Mouse (Mus musculus) R1 (cell line): Measurements from ENCODE around the gene Ttc27.

Source experiments
- DNase-seq: peaks from one replicate; pipeline ENCODE4 v3.0.0-alpha.2; 2018; ENCODE audit warnings: low read depth, low spot score

The Ttc27 gene

GRCm38 (mm10) chr17:74752906-74753627, 35.5 kb downstream of the Ttc27 start:
- no peak for DNase-seq

- no peak for DNase-seq
Observed at GRCm38 (mm10) chr17:74753628-74754104, 36.1 kb downstream of the Ttc27 start.

- DNase-seq = no peak
Observed at GRCm38 (mm10) chr17:74754369-74755118, 37.0 kb downstream of the Ttc27 start.

- peak; percentile 14 for DNase-seq
Observed at GRCm38 (mm10) chr17:74769390-74769811, 51.9 kb downstream of the Ttc27 start.

DNA sequence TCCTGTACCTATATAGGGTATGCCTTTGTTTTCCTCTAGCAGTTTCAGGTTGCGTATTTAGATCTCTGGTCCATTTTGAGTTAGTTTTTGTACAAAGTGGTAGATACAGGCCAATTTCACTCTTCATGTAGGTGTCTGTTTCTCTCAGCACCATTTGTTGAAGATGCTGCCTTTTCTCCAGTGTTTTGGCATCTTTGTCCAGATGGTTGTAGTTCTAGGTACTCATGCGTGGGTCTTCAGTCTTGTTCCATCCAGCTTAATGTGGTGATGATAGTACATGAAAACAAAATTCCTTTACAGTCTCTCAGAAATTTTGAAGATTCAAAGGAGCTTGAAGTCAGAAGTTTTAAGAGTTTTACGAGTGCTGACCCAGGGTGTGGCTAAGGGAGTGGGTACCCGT, 54.8 kb downstream of the Ttc27 start:
- no peak for DNase-seq

- DNase-seq = peak; percentile 83
Observed at GRCm38 (mm10) chr17:74773556-74773955, 56.0 kb downstream of the Ttc27 start.

- no peak for DNase-seq
Observed at GRCm38 (mm10) chr17:74780133-74780532, 62.6 kb downstream of the Ttc27 start.

- no peak for DNase-seq
Observed at GRCm38 (mm10) chr17:74780627-74781026, 63.1 kb downstream of the Ttc27 start.

- no peak for DNase-seq
Observed at GRCm38 (mm10) chr17:74781911-74782310, 64.4 kb downstream of the Ttc27 start.

DNA sequence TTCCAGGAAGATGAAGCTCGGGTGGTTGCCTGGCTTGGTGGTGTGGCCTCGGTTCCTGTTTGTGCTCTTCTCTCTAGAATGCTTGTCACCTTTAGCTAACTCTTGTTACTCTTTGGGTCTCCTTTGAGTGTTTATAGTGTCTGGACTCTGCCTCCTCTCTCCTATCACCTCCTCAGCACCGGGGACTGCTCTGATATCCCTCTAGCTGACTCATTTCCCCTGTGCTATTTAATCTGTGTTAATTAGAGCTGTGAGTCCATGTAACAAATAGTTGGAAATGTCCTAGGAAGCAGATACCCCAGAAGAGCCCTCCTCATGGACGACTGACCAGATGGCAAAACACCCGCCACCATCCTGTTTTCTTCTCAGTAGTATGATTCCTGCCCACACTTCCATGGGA, 68.1 kb downstream of the Ttc27 start:
- DNase-seq = no peak

- DNase-seq = no peak
Observed at GRCm38 (mm10) chr17:74786198-74786734, 68.7 kb downstream of the Ttc27 start.

GRCm38 (mm10) chr17:74796023-74796699, 78.6 kb downstream of the Ttc27 start:
- DNase-seq = no peak

DNA sequence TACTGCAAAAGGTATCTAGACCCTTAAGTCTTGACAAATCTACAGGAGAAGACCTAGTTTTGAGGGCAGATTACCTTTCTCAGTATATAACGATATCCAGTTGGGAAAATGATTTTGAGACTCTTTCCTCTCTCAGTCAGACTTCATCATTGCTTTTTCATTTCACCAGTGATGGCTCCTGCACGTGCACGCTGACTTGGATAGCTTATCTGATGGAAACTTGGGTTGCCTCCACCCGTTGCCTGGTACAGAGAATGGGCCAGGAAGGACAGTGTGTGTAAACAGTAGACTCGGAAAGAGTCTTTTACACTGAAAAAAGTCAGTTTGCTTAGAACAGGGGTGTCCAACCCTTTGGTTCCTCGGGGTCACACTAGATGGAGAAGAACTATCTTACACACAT, 82.3 kb downstream of the Ttc27 start:
- DNase-seq = no peak

DNA sequence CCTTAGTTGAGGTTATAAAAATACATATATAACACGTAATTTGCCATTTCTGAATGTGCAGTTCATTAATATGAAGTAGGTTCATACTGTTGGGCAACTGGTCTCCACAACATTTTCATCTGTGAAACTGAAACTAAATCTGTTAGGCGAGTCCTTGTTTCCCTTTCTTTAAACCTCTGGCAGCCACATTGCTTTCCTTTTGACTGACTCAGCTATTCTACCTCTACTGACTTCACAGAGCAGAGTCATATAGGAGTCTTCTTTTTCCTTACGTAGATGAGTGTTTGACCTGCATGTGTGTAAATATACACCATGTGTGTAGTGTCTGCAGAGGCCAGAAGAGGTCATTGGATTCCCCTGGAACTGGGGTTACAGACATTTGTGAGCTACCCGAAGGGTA, 85.2 kb downstream of the Ttc27 start:
- DNase-seq = no peak

- DNase-seq = no peak
Observed at GRCm38 (mm10) chr17:74803835-74804234, 86.3 kb downstream of the Ttc27 start.

DNA sequence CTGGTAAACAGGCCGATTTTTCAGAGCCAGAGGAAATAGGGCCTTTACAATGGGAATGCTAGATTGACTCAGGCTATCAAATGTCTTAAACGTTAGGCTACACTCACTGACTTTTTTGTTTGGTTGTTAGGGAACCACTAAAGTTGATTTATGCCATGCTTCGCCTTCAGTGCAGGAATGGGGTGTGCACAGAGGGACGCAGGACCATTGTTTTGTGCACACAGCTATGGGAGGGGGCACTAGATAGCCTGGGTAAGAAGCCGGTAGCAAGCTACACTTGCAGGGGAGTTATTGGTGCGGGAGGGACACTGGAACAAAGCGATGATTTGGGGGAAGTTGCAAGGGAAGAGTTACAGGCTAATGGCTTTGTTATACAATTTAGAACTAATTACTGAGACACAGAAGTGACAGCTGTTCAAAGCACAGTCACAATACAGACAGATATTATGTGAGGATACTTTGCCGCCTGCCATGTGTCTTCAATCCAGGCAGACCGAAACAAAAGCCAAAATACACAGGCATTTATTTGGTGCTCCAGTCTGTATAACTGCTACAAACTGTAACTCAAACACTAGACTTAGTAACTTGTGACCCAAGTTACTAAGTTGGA, 86.9 kb downstream of the Ttc27 start:
- no peak for DNase-seq

DNA sequence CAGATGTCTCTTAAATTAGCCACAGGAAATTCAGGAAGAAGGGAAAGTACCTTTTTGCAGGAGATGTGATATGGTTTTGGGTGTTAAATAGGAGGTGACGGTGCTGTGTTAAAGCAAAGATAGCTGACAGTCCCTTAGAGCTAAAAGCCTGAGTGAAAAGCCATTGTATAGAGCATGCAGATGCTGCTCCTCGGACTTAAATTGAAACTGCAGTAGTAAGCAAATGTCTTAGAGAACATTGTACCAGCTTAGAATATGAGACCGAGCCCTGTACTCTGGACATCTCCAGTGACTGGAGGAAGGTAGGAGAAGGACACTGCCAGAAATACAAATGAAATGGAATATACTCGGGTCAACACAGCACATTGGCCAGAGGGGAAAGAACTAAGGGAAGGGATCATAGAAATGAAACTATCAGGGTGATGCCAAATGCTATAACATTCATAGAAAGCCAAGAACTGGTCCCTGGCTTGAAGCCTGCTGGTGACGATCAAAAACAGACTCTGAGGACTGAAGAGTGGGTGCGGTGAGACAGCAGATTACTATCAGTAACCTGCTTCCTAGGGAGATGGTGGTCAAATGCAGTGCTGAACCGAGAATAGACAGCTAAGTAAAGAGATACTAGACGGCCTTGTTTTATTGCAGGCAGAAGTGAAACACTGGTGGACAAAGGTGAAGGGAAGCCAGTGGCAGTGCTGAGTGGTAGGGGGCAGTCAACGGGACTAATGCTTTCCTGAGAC, 90.1 kb downstream of the Ttc27 start:
- DNase-seq = no peak

- no peak for DNase-seq
Observed at GRCm38 (mm10) chr17:74808330-74808729, 90.8 kb downstream of the Ttc27 start.

GRCm38 (mm10) chr17:74808901-74809300, 91.4 kb downstream of the Ttc27 start:
- DNase-seq = no peak

DNA sequence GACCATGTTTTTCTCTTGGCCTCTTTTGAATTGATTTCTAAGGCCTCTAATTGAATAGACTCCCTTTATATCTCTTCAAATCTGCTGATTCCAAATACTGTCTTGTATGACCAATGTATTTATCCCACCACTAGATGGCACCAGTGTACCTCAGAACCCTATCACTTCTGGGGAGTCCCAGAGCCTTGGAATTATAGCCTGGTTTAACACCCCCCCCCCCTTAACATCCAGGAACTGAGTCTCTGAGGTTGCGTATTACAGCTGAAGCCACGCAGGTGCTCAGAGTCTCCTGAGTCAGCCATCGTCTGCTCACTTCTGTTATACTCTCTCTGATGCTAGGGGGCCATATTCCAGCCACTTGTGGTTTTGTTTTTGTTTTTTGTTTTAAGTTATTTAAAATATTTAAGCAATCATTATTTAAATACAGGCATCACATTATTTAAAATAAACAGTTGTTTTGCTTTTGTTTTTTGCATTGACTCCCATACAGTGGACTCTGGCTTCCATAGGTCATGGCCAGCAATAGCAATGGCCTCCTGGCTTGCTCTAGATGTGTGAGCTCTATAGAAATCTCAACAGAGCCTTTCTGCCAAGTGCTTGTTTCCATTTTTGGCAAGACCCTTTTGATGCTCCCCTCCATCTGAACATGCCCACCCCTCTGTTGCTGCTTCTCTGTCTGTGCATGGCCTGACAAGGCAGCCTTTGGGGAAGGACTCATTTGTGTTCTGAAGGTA, 93.5 kb downstream of the Ttc27 start:
- DNase-seq = peak; percentile 78
